Mouse (Mus musculus): ENCODE results near the gene Polr3b. TPM values are rescaled to one million over a fixed set of nuclear protein-coding genes. Genes with fewer than 3 reads are reported as not detected.

The Polr3b gene
- polyA plus RNA-seq, 1 experiment from 2014 or later, result 19.2 TPM

GRCm38 (mm10) chr10:84706543-84706942, 84.5 kb downstream of the Polr3b start:
- Histone ChIP-seq H3K9me3 (ENCODE audit: control insufficient read depth, low read length) (no peaks in the 10 kb centered on the region), H3K36me3 (ENCODE audit: control insufficient read depth, insufficient read depth, low read length) (no peaks in the 10 kb centered on the region), H3K4me2 (ENCODE audit: low read depth) (no peak overlapping the region), H3K9ac (ENCODE audit: low read length) (no peak overlapping the region), H3K4me3 (ENCODE audit: low read depth, low read length) (no peak overlapping the region), H3K27ac (ENCODE audit: low read depth, low read length) (peak overlapping the region; percentile 47), H3K27me3 (ENCODE audit: control insufficient read depth, insufficient read depth, low read length) (no peaks in the 10 kb centered on the region), H3K4me1 (ENCODE audit: control insufficient read depth, insufficient read depth, low read length) (peaks cover 26% of the 10 kb centered on the region)
- no peak for DNase-seq (ENCODE audit: low spot score)
- 24% methylated on average over 8 of the region's 8 CpGs for WGBS
- no peak for ATAC-seq (ENCODE audit: insufficient read depth, low FRiP score, low TSS enrichment)

GRCm38 (mm10) chr10:84707226-84707625, 85.1 kb downstream of the Polr3b start:
- no peak overlapping the region for H3K4me3 ChIP-seq (ENCODE audit: low read depth, low read length)
- H3K4me1 ChIP-seq (ENCODE audit: control insufficient read depth, insufficient read depth, low read length), result peaks cover 28% of the 10 kb centered on the region
- H3K27me3 ChIP-seq (ENCODE audit: control insufficient read depth, insufficient read depth, low read length), result no peaks in the 10 kb centered on the region
- ATAC-seq (ENCODE audit: insufficient read depth, low FRiP score, low TSS enrichment), result no peak
- H3K9ac ChIP-seq (ENCODE audit: low read length), result no peak overlapping the region
- WGBS, result 15% methylated on average over 6 of the region's 6 CpGs
- H3K4me2 ChIP-seq (ENCODE audit: low read depth), result no peak overlapping the region
- peak overlapping the region; percentile 47 for H3K27ac ChIP-seq (ENCODE audit: low read depth, low read length)
- peak; percentile 43 for DNase-seq (ENCODE audit: low spot score)
- H3K36me3 ChIP-seq (ENCODE audit: control insufficient read depth, insufficient read depth, low read length), result no peaks in the 10 kb centered on the region
- H3K9me3 ChIP-seq (ENCODE audit: control insufficient read depth, low read length), result no peaks in the 10 kb centered on the region

- 19% methylated on average over 14 of the region's 14 CpGs for WGBS
These were observed 85.8 kb downstream of the Polr3b start for GRCm38 (mm10) chr10:84707752-84708530.

DNA sequence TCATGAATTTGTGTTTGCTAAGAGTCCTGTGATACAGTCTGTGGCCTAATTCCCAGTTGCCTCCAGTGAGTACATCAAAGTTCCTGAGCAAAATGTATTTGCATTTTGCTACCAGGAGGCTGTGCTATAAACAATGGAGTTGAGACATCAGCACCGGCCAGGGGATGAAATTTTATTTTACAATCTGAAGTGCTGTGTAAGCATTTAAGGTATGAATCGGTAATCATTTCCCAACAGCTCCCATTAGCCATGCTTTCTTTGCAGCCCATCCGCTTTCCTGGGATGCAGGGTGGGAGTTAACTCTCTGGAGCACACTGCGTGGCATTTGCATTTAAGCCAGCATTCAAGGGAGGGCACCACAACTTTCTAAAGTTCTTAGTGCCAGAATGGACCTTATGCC, 88.1 kb downstream of the Polr3b start:
- Histone ChIP-seq H3K4me3 (ENCODE audit: low read depth, low read length) (no peak overlapping the region), H3K36me3 (ENCODE audit: control insufficient read depth, insufficient read depth, low read length) (no peaks in the 10 kb centered on the region; the same call in 1 of the 2 replicates), H3K9me3 (ENCODE audit: control insufficient read depth, low read length) (no peaks in the 10 kb centered on the region), H3K27me3 (ENCODE audit: control insufficient read depth, insufficient read depth, low read length) (no peaks in the 10 kb centered on the region), H3K4me1 (ENCODE audit: control insufficient read depth, insufficient read depth, low read length) (peaks cover 40% of the 10 kb centered on the region), H3K9ac (ENCODE audit: low read length) (no peak overlapping the region), H3K27ac (ENCODE audit: low read depth, low read length) (peak overlapping the region; percentile 54; the same call in 1 of the 2 replicates), H3K4me2 (ENCODE audit: low read depth) (no peak overlapping the region)
- WGBS, result 15% methylated on average over 4 of the region's 4 CpGs
- ATAC-seq (ENCODE audit: insufficient read depth, low FRiP score, low TSS enrichment) (no peak), DNase-seq (ENCODE audit: low spot score) (peak; percentile 36)

More at GRCm38 (mm10) chr10:84707752-84708530, 85.8 kb downstream of the Polr3b start:
- peak; percentile 45 for DNase-seq (ENCODE audit: low spot score)
- ATAC-seq (ENCODE audit: insufficient read depth, low FRiP score, low TSS enrichment), result peak; percentile 23; the same call in 1 of the 2 replicates
- H3K4me3 ChIP-seq (ENCODE audit: low read depth, low read length), result no peak overlapping the region
- H3K4me1 ChIP-seq (ENCODE audit: control insufficient read depth, insufficient read depth, low read length), result peaks cover 33% of the 10 kb centered on the region
- H3K9ac ChIP-seq (ENCODE audit: low read length), result no peak overlapping the region
- H3K4me2 ChIP-seq (ENCODE audit: low read depth), result no peak overlapping the region
- no peaks in the 10 kb centered on the region for H3K9me3 ChIP-seq (ENCODE audit: control insufficient read depth, low read length)
- no peaks in the 10 kb centered on the region for H3K36me3 ChIP-seq (ENCODE audit: control insufficient read depth, insufficient read depth, low read length)
- peak overlapping the region; percentile 47; the same call in 1 of the 2 replicates for H3K27ac ChIP-seq (ENCODE audit: low read depth, low read length)
- no peaks in the 10 kb centered on the region for H3K27me3 ChIP-seq (ENCODE audit: control insufficient read depth, insufficient read depth, low read length)

DNA sequence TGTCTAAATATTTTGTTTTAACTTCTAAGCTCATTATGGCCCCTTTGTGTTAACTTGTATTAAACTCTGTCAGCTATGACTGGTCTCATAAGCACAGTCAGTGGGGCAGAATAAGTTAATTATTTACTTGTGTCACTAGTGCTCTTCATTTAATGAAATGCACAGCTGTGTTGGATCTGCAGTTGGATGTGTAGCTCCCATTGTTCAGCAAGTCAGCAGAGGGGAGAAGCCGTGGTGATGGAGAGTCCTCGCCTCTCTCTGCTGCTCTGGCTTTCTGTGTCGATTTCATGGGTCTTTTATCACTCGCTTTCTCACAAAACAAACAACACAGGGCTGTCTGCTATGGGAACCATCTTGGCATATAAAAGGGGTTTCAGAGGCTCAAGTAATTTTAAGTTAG, 88.7 kb downstream of the Polr3b start:
- H3K27me3 ChIP-seq (ENCODE audit: control insufficient read depth, insufficient read depth, low read length), result no peaks in the 10 kb centered on the region
- H3K36me3 ChIP-seq (ENCODE audit: control insufficient read depth, insufficient read depth, low read length), result no peaks in the 10 kb centered on the region; the same call in 1 of the 2 replicates
- no peaks in the 10 kb centered on the region for H3K9me3 ChIP-seq (ENCODE audit: control insufficient read depth, low read length)
- H3K9ac ChIP-seq (ENCODE audit: low read length), result no peak overlapping the region
- peaks cover 40% of the 10 kb centered on the region for H3K4me1 ChIP-seq (ENCODE audit: control insufficient read depth, insufficient read depth, low read length)
- WGBS, result 13% methylated on average over 4 of the region's 4 CpGs
- H3K4me2 ChIP-seq (ENCODE audit: low read depth), result no peak overlapping the region
- no peak overlapping the region for H3K4me3 ChIP-seq (ENCODE audit: low read depth, low read length)
- DNase-seq (ENCODE audit: low spot score) (peak; percentile 65), ATAC-seq (ENCODE audit: insufficient read depth, low FRiP score, low TSS enrichment) (peak; percentile 82)
- H3K27ac ChIP-seq (ENCODE audit: low read depth, low read length), result peak overlapping the region; percentile 82; the same call in 1 of the 2 replicates

GRCm38 (mm10) chr10:84711479-84711878, 89.4 kb downstream of the Polr3b start:
- Histone ChIP-seq H3K27me3 (ENCODE audit: control insufficient read depth, insufficient read depth, low read length) (no peaks in the 10 kb centered on the region), H3K4me3 (ENCODE audit: low read depth, low read length) (no peak overlapping the region), H3K4me2 (ENCODE audit: low read depth) (peak overlapping the region; percentile 21; the same call in 1 of the 2 replicates), H3K27ac (ENCODE audit: low read depth, low read length) (peak overlapping the region; percentile 82), H3K9ac (ENCODE audit: low read length) (peak overlapping the region; percentile 41), H3K4me1 (ENCODE audit: control insufficient read depth, insufficient read depth, low read length) (peaks cover 37% of the 10 kb centered on the region), H3K36me3 (ENCODE audit: control insufficient read depth, insufficient read depth, low read length) (no peaks in the 10 kb centered on the region; the same call in 1 of the 2 replicates), H3K9me3 (ENCODE audit: control insufficient read depth, low read length) (no peaks in the 10 kb centered on the region)
- ATAC-seq (ENCODE audit: insufficient read depth, low FRiP score, low TSS enrichment), result peak; percentile 28; the same call in 1 of the 2 replicates
- 45% methylated on average over 8 of the region's 8 CpGs for WGBS
- peak; percentile 57 for DNase-seq (ENCODE audit: low spot score)

DNA sequence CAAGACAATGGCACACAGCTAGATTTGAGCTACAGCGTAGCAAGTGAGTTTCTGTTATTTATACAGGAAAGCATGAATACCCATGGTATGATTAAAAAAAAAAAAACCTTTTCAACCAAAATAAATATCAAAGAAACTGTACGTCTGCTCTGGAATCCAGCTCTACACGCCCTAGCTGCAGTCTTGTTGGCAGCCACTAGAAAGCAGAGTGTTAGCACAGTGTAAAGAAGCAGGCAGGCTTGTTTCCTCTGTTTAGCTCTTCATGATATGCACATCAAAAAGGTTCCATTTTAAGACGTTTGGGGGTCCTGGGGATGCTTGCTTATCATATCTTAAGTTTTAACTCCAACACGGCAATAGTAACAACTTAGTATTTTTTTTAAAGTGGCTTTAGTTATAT, 89.8 kb downstream of the Polr3b start:
- H3K4me1 ChIP-seq (ENCODE audit: control insufficient read depth, insufficient read depth, low read length), result peaks cover 34% of the 10 kb centered on the region

DNA sequence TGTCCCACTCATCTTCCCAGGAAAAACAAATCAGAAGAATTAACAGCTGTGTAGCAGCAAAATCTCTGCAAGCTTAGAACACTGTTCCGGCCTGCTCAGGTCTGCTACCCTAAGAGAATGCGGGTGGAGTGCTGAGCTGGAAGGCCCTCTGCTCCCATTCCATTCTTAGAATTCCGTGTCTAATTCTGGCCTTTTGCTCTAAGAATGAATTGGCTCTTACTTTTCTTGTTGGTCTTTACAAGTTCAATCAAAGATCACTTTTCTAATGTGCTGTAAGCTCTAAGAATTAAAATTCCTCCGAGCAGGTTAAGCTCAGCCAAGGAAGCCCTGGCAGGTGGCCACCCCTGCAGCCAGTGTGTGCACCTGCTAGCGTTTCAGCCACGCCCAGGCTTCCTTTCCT, 90.4 kb downstream of the Polr3b start:
- no peak overlapping the region for H3K27ac ChIP-seq (ENCODE audit: low read depth, low read length)
- H3K9me3 ChIP-seq (ENCODE audit: control insufficient read depth, low read length), result no peaks in the 10 kb centered on the region
- ATAC-seq (ENCODE audit: insufficient read depth, low FRiP score, low TSS enrichment) (no peak), DNase-seq (ENCODE audit: low spot score) (no peak)
- no peak overlapping the region for H3K4me2 ChIP-seq (ENCODE audit: low read depth)
- H3K27me3 ChIP-seq (ENCODE audit: control insufficient read depth, insufficient read depth, low read length), result no peaks in the 10 kb centered on the region
- 60% methylated on average over 6 of the region's 6 CpGs for WGBS
- no peak overlapping the region for H3K4me3 ChIP-seq (ENCODE audit: low read depth, low read length)
- no peak overlapping the region for H3K9ac ChIP-seq (ENCODE audit: low read length)
- H3K36me3 ChIP-seq (ENCODE audit: control insufficient read depth, insufficient read depth, low read length), result no peaks in the 10 kb centered on the region; the same call in 1 of the 2 replicates
- peaks cover 29% of the 10 kb centered on the region for H3K4me1 ChIP-seq (ENCODE audit: control insufficient read depth, insufficient read depth, low read length)

More for the DNA sequence above, 89.8 kb downstream of the Polr3b start:
- 53% methylated on average over 5 of the region's 5 CpGs for WGBS
- no peak overlapping the region for H3K9ac ChIP-seq (ENCODE audit: low read length)
- H3K4me3 ChIP-seq (ENCODE audit: low read depth, low read length), result no peak overlapping the region
- no peaks in the 10 kb centered on the region; the same call in 1 of the 2 replicates for H3K36me3 ChIP-seq (ENCODE audit: control insufficient read depth, insufficient read depth, low read length)
- H3K27ac ChIP-seq (ENCODE audit: low read depth, low read length), result peak overlapping the region; percentile 82
- no peak for DNase-seq (ENCODE audit: low spot score)
- no peak for ATAC-seq (ENCODE audit: insufficient read depth, low FRiP score, low TSS enrichment)
- no peak overlapping the region for H3K4me2 ChIP-seq (ENCODE audit: low read depth)
- no peaks in the 10 kb centered on the region for H3K27me3 ChIP-seq (ENCODE audit: control insufficient read depth, insufficient read depth, low read length)
- H3K9me3 ChIP-seq (ENCODE audit: control insufficient read depth, low read length), result no peaks in the 10 kb centered on the region

DNA sequence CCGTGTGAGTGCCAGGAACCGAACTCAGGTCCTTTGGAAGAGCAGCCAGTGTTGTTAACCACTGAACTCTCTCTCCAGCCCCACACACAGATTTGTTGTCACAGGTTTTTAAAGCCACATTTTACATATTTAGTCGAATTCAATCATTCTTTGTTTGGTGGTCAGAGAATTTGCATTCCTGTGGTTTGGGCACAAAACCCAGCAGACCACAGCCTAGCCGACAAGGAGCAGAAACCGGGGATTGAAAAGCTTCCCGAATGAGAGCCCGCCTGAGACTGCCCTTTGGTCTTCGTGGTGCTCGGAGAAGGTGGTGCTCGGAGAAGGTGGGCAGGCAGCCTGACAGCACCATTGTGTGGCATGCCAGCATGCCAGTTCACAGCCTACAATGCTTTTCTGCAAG, 91.0 kb downstream of the Polr3b start:
- no peak for ATAC-seq (ENCODE audit: insufficient read depth, low FRiP score, low TSS enrichment)
- Histone ChIP-seq H3K9me3 (ENCODE audit: control insufficient read depth, low read length) (no peaks in the 10 kb centered on the region), H3K4me3 (ENCODE audit: low read depth, low read length) (no peak overlapping the region), H3K27ac (ENCODE audit: low read depth, low read length) (no peak overlapping the region), H3K9ac (ENCODE audit: low read length) (no peak overlapping the region), H3K4me2 (ENCODE audit: low read depth) (no peak overlapping the region), H3K27me3 (ENCODE audit: control insufficient read depth, insufficient read depth, low read length) (no peaks in the 10 kb centered on the region), H3K36me3 (ENCODE audit: control insufficient read depth, insufficient read depth, low read length) (no peaks in the 10 kb centered on the region; the same call in 1 of the 2 replicates), H3K4me1 (ENCODE audit: control insufficient read depth, insufficient read depth, low read length) (peaks cover 30% of the 10 kb centered on the region)
- DNase-seq (ENCODE audit: low spot score), result no peak
- WGBS, result 82% methylated on average over 10 of the region's 10 CpGs
